Mouse (Mus musculus): ENCODE data around the gene Gm28308. TPM values are rescaled to one million over a fixed set of nuclear protein-coding genes. Genes with fewer than 3 reads are reported as not detected.

Gene Gm28308
- total and polyA plus RNA-seq, 2 experiments from 2014 or later, result 2.2 TPM; not detected in 1

- Histone ChIP-seq H3K27me3 (ENCODE audit: insufficient read depth, low read length) (peaks cover 99% of the 10 kb centered on the region), H3K4me2 (ENCODE audit: low read depth, low read length) (no peak overlapping the region), H3K36me3 (ENCODE audit: insufficient read depth, low read length) (no peaks in the 10 kb centered on the region), H3K9me3 (ENCODE audit: low read length) (no peaks in the 10 kb centered on the region), H3K4me1 (ENCODE audit: insufficient read depth, low read length) (no peaks in the 10 kb centered on the region), H3K9ac (replicated peaks; ENCODE audit: low read length) (no peak overlapping the region), H3K4me3 (ENCODE audit: low read length) (no peak overlapping the region), H3K27ac (no peak overlapping the region)
- no peak for TF ChIP-seq CTCF (IDR thresholded peaks at IDR 0.05; ENCODE audit: low read depth)
- DNase-seq (ENCODE audit: low spot score), result no peak
- ATAC-seq, result no peak
- 5% methylated on average over 9 of the region's 9 CpGs for WGBS
Measured at GRCm38 (mm10) chr6:52241001-52241621, 28.0 kb upstream of the Gm28308 start.

GRCm38 (mm10) chr6:52240389-52241000 lies 27.4 kb upstream of the Gm28308 start, which contains the start of gene Hoxa10:
Gene Hoxa10 (minus strand): TSS chr6:52240854.
- H3K9ac ChIP-seq (replicated peaks; ENCODE audit: low read length), result no peak within 1 kb of the TSS
- no peak within 1 kb of the TSS for H3K4me2 ChIP-seq (ENCODE audit: low read depth, low read length)
- peaks cover 99% of the 10 kb centered on the region for H3K27me3 ChIP-seq (ENCODE audit: insufficient read depth, low read length)
- ATAC-seq, result no peak
- no peak within 1 kb of the TSS for H3K27ac ChIP-seq
- H3K9me3 ChIP-seq (ENCODE audit: low read length), result no peaks in the 10 kb centered on the region
- peak; percentile 72 for DNase-seq (ENCODE audit: low spot score)
- H3K36me3 ChIP-seq (ENCODE audit: insufficient read depth, low read length), result no peaks in the 10 kb centered on the region
- TF ChIP-seq CTCF (IDR thresholded peaks at IDR 0.05; ENCODE audit: low read depth), result peak; percentile 74
- no peaks in the 10 kb centered on the region for H3K4me1 ChIP-seq (ENCODE audit: insufficient read depth, low read length)
- no peak within 1 kb of the TSS for H3K4me3 ChIP-seq (ENCODE audit: low read length)
- 1% methylated on average over 35 of the region's 35 CpGs for WGBS

- DNase-seq (ENCODE audit: low spot score) (no peak), ATAC-seq (no peak)
- WGBS, result 3% methylated on average over 30 of the region's 30 CpGs
- H3K27ac ChIP-seq, result no peak overlapping the region
- TF ChIP-seq CTCF (IDR thresholded peaks at IDR 0.05; ENCODE audit: low read depth), result no peak
- H3K36me3 ChIP-seq (ENCODE audit: insufficient read depth, low read length), result no peaks in the 10 kb centered on the region
- H3K4me2 ChIP-seq (ENCODE audit: low read depth, low read length), result no peak overlapping the region
- no peaks in the 10 kb centered on the region for H3K4me1 ChIP-seq (ENCODE audit: insufficient read depth, low read length)
- H3K4me3 ChIP-seq (ENCODE audit: low read length), result no peak overlapping the region
- H3K9me3 ChIP-seq (ENCODE audit: low read length), result no peaks in the 10 kb centered on the region
- no peak overlapping the region for H3K9ac ChIP-seq (replicated peaks; ENCODE audit: low read length)
- peaks cover 99% of the 10 kb centered on the region for H3K27me3 ChIP-seq (ENCODE audit: insufficient read depth, low read length)
Measured at GRCm38 (mm10) chr6:52239625-52240388, 26.7 kb upstream of the Gm28308 start.

GRCm38 (mm10) chr6:52238976-52239375 lies 25.8 kb upstream of the Gm28308 start:
- H3K4me3 ChIP-seq (ENCODE audit: low read length), result no peak overlapping the region
- no peaks in the 10 kb centered on the region for H3K4me1 ChIP-seq (ENCODE audit: insufficient read depth, low read length)
- no peaks in the 10 kb centered on the region for H3K9me3 ChIP-seq (ENCODE audit: low read length)
- no peak overlapping the region for H3K27ac ChIP-seq
- TF ChIP-seq CTCF (IDR thresholded peaks at IDR 0.05; ENCODE audit: low read depth), result no peak
- DNase-seq (ENCODE audit: low spot score), result no peak
- no peak overlapping the region for H3K9ac ChIP-seq (replicated peaks; ENCODE audit: low read length)
- no peaks in the 10 kb centered on the region for H3K36me3 ChIP-seq (ENCODE audit: insufficient read depth, low read length)
- H3K4me2 ChIP-seq (ENCODE audit: low read depth, low read length), result no peak overlapping the region
- peaks cover 100% of the 10 kb centered on the region for H3K27me3 ChIP-seq (ENCODE audit: insufficient read depth, low read length)
- ATAC-seq, result no peak
- WGBS, result 3% methylated on average over 7 of the region's 7 CpGs

GRCm38 (mm10) chr6:52238155-52238545 lies 25.0 kb upstream of the Gm28308 start:
- no peaks in the 10 kb centered on the region for H3K9me3 ChIP-seq (ENCODE audit: low read length)
- H3K4me2 ChIP-seq (ENCODE audit: low read depth, low read length), result no peak overlapping the region
- no peaks in the 10 kb centered on the region for H3K36me3 ChIP-seq (ENCODE audit: insufficient read depth, low read length)
- H3K27ac ChIP-seq, result no peak overlapping the region
- no peak overlapping the region for H3K4me3 ChIP-seq (ENCODE audit: low read length)
- no peak for TF ChIP-seq CTCF (IDR thresholded peaks at IDR 0.05; ENCODE audit: low read depth)
- 5% methylated on average over 7 of the region's 7 CpGs for WGBS
- no peak for DNase-seq (ENCODE audit: low spot score)
- H3K27me3 ChIP-seq (ENCODE audit: insufficient read depth, low read length), result peaks cover 99% of the 10 kb centered on the region
- H3K9ac ChIP-seq (replicated peaks; ENCODE audit: low read length), result no peak overlapping the region
- no peak for ATAC-seq
- no peaks in the 10 kb centered on the region for H3K4me1 ChIP-seq (ENCODE audit: insufficient read depth, low read length)

GRCm38 (mm10) chr6:52237346-52238154 lies 24.4 kb upstream of the Gm28308 start:
- 8% methylated on average over 10 of the region's 10 CpGs for WGBS
- DNase-seq (ENCODE audit: low spot score), result no peak
- no peaks in the 10 kb centered on the region for H3K9me3 ChIP-seq (ENCODE audit: low read length)
- H3K36me3 ChIP-seq (ENCODE audit: insufficient read depth, low read length), result no peaks in the 10 kb centered on the region
- no peak for ATAC-seq
- TF ChIP-seq CTCF (IDR thresholded peaks at IDR 0.05; ENCODE audit: low read depth), result no peak
- no peak overlapping the region for H3K4me2 ChIP-seq (ENCODE audit: low read depth, low read length)
- peaks cover 99% of the 10 kb centered on the region for H3K27me3 ChIP-seq (ENCODE audit: insufficient read depth, low read length)
- no peak overlapping the region for H3K27ac ChIP-seq
- H3K4me1 ChIP-seq (ENCODE audit: insufficient read depth, low read length), result no peaks in the 10 kb centered on the region
- H3K4me3 ChIP-seq (ENCODE audit: low read length), result no peak overlapping the region
- H3K9ac ChIP-seq (replicated peaks; ENCODE audit: low read length), result no peak overlapping the region
